Mouse (Mus musculus): ENCODE data around the gene Tmem231. TPM values are rescaled to one million over a fixed set of nuclear protein-coding genes. Genes with fewer than 3 reads are reported as not detected.

Tmem231 gene
- polyA plus RNA-seq, 1 experiment from 2014 or later = 16.3 TPM

GRCm38 (mm10) chr8:111865857-111866256 lies 67.8 kb downstream of the Tmem231 start:
- no peaks in the 10 kb centered on the region for H3K4me1 ChIP-seq (replicated peaks)

GRCm38 (mm10) chr8:111865130-111865852 lies 68.4 kb downstream of the Tmem231 start:
- Histone ChIP-seq H3K4me3 (no peak overlapping the region), H3K36me3 (peaks cover 12% of the 10 kb centered on the region; the same call in 1 of the 2 replicates), H3K9me3 (no peaks in the 10 kb centered on the region), H3K4me2 (no peak overlapping the region), H3K27ac (replicated peaks) (no peak overlapping the region), H3K4me1 (replicated peaks) (no peaks in the 10 kb centered on the region), H3K27me3 (no peaks in the 10 kb centered on the region), H3K9ac (no peak overlapping the region)
- no peak for ATAC-seq (ENCODE audit: low read depth)
- WGBS = 90% methylated on average over 8 of the region's 8 CpGs

More at GRCm38 (mm10) chr8:111865857-111866256, 67.8 kb downstream of the Tmem231 start:
- Histone ChIP-seq H3K27ac (replicated peaks) (no peak overlapping the region), H3K27me3 (no peaks in the 10 kb centered on the region), H3K4me3 (no peak overlapping the region), H3K9me3 (no peaks in the 10 kb centered on the region), H3K4me2 (no peak overlapping the region), H3K9ac (no peak overlapping the region), H3K36me3 (peaks cover 12% of the 10 kb centered on the region; the same call in 1 of the 2 replicates)
- WGBS = 83% methylated on average over 6 of the region's 6 CpGs
- ATAC-seq (ENCODE audit: low read depth) = no peak

- no peaks in the 10 kb centered on the region for H3K27me3 ChIP-seq
- H3K4me1 ChIP-seq (replicated peaks) = no peaks in the 10 kb centered on the region
- H3K4me2 ChIP-seq = no peak overlapping the region
- 95% methylated on average over 8 of the region's 8 CpGs for WGBS
- no peak overlapping the region for H3K9ac ChIP-seq
- peaks cover 12% of the 10 kb centered on the region; the same call in 1 of the 2 replicates for H3K36me3 ChIP-seq
- no peak overlapping the region for H3K27ac ChIP-seq (replicated peaks)
- H3K9me3 ChIP-seq = no peaks in the 10 kb centered on the region
- H3K4me3 ChIP-seq = no peak overlapping the region
- ATAC-seq (ENCODE audit: low read depth) = no peak
Measured at GRCm38 (mm10) chr8:111864648-111865047, 69.0 kb downstream of the Tmem231 start.

- WGBS = 91% methylated on average over 4 of the region's 4 CpGs
- Histone ChIP-seq H3K9ac (no peak overlapping the region), H3K4me1 (replicated peaks) (no peaks in the 10 kb centered on the region), H3K4me3 (no peak overlapping the region), H3K27ac (replicated peaks) (no peak overlapping the region), H3K9me3 (no peaks in the 10 kb centered on the region), H3K36me3 (peaks cover 12% of the 10 kb centered on the region; the same call in 1 of the 2 replicates), H3K27me3 (no peaks in the 10 kb centered on the region), H3K4me2 (no peak overlapping the region)
- no peak for ATAC-seq (ENCODE audit: low read depth)
Measured at GRCm38 (mm10) chr8:111863280-111863679, 70.4 kb downstream of the Tmem231 start.

Other genes with a start within 250 kb of the Tmem231 start
- gene Ctrb1, start 242.9 kb downstream of the Tmem231 start, polyA plus RNA-seq (2015; fragmentation: Nextera tagmentation; extraction: Ambion mirVana) = not detected in 2 replicates
- 51.0 and 51.6 TPM in 2 replicates for gene Bcar1, start 190.1 kb downstream of the Tmem231 start, polyA plus RNA-seq (2015; fragmentation: Nextera tagmentation; extraction: Ambion mirVana)
- 175 and 197 TPM in 2 replicates for gene Cfdp1, start 79.6 kb downstream of the Tmem231 start, polyA plus RNA-seq (2015; fragmentation: Nextera tagmentation; extraction: Ambion mirVana)
- gene Tmem170, start 57.1 kb downstream of the Tmem231 start, polyA plus RNA-seq (2015; fragmentation: Nextera tagmentation; extraction: Ambion mirVana) = 5.3 and 5.9 TPM in 2 replicates
- 4.2 and 6.0 TPM in 2 replicates for gene Chst5, start 23.4 kb downstream of the Tmem231 start, polyA plus RNA-seq (2015; fragmentation: Nextera tagmentation; extraction: Ambion mirVana)
- 491 and 502 TPM in 2 replicates for gene Gabarapl2, start 6.8 kb upstream of the Tmem231 start, polyA plus RNA-seq (2015; fragmentation: Nextera tagmentation; extraction: Ambion mirVana)
- gene Adat1, start 58.4 kb upstream of the Tmem231 start, polyA plus RNA-seq (2015; fragmentation: Nextera tagmentation; extraction: Ambion mirVana) = 8.8 and 8.9 TPM in 2 replicates
- 167 and 179 TPM in 2 replicates for gene Kars, start 77.4 kb upstream of the Tmem231 start, polyA plus RNA-seq (2015; fragmentation: Nextera tagmentation; extraction: Ambion mirVana)
- 55.8 and 61.3 TPM in 2 replicates for gene Terf2ip, start 77.5 kb upstream of the Tmem231 start, polyA plus RNA-seq (2015; fragmentation: Nextera tagmentation; extraction: Ambion mirVana)
- 0.40 and 0.52 TPM in 2 replicates for gene Gm6793, start 81.2 kb upstream of the Tmem231 start, polyA plus RNA-seq (2015; fragmentation: Nextera tagmentation; extraction: Ambion mirVana)

Measured in neural tube, embryonic 13.5 days (tissue).